Mouse (Mus musculus): ENCODE data around the gene Serpind1.

Serpind1 gene

DNA sequence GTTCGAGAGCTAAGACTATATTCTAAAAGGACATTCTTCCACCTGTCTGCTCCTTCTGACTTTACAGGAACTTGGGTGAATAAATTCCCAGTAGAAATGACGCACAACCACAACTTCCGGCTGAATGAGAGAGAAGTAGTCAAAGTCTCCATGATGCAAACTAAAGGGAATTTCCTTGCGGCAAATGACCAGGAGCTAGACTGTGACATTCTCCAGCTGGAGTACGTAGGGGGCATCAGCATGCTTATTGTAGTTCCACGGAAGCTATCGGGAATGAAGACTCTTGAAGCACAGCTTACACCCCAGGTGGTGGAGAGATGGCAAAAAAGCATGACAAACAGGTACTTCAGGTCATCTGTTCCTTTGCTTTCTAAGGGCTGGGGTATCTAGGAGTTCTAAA is 8.5 kb downstream of the Serpind1 start:
- POLR2A ChIA-PET: interaction anchor here in 3 of 4 experiments (0.5 to 1.3 kb wide), 5 partner anchors 9 to 112 kb away, joined by 3 to 5 read pairs (median 3); partner anchors contain the start of genes Crkl (in 1 of the 3) and Serpind1 (in 1 of the 3)
- CTCF ChIA-PET: no interaction called here

DNA sequence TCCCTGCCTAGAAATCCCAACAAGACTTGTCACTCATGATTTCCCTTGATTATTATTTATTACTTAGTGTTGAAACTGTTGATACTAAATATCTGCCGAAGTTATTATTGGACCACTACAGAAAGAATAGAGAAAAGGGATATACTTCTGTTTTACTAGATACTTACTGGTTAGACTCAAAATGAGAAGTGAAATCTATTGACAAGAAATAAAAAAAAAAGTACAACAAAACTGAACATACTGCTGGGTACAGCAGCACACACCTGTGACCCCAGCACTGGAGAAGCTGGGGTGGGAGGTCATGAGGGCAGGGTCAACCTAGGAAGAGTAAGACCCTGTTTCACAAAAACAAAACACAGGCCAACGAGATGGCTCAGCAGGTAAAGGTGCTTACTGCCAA is 9.5 kb downstream of the Serpind1 start:
- ChIA-PET CTCF (no interaction called here), POLR2A (interaction anchor here in 1 of 4 experiments (0.5 to 1.2 kb wide), 3 partner anchors 10 to 151 kb away, joined by 3 to 4 read pairs (median 3); partner anchors contain the start of gene Serpind1)

DNA sequence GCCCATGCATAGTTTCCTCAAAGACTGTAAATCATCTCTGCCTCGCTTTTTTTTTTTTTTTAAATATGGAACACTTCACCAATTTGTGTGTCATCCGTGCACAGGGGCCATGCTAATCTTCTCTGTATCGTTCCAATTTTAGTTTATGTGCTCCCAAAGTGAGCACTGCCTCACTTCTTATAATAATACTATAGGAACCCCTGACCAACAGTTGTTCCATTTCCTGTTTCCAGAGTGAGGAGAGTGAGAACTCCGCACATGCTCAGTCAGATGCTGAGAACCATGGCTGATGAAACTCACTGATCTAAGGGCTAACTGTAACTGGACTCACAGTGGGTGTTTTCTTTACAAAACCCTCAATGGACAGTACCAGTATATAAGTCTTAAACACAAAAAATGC is 10.7 kb downstream of the Serpind1 start:
- CTCF ChIA-PET: no interaction called here
- POLR2A ChIA-PET: no interaction called here

DNA sequence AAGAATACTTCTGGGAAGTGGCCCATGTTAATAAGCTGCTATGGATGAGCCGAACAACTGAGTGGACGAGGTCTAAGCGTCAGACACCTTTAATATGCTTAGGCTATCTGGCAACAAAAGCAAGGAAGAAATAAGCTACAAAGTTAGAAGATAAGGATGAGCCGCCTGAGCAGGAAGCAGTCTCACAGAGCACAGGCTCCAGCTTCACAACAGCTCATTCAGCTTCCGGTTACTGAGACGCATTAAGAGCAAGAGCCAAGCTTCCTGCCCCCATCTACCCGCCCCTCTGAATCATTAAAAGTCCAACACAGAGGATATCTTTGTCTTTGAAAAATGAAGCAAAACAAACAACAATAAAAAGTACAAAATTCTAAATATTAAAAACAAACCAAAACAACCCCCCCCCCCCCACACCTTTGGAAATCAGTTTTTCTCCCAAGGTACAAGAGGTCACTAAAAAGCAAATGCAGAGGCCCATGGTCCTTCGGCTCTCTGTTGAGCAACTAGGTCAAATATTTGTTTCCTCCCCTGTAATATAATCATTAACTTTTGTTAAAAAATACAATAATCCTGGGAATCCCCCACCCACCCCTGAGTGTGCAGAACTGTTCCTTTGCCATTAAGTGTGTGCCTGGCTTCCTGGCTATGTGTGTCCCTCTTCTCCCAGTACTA is 14.1 kb downstream of the Serpind1 start:
- ChIA-PET POLR2A (interaction anchor here in 1 of 4 experiments (0.6 to 0.8 kb wide), 4 partner anchors 25 to 129 kb away, joined by 3 to 7 read pairs (median 4); no protein-coding TSS in a partner anchor), CTCF (interaction anchor here in 2 of 4 experiments (0.6 to 1.3 kb wide), 3 partner anchors 21 to 1613 kb away, joined by 3 to 7 read pairs (median 5); no protein-coding TSS in a partner anchor)

DNA sequence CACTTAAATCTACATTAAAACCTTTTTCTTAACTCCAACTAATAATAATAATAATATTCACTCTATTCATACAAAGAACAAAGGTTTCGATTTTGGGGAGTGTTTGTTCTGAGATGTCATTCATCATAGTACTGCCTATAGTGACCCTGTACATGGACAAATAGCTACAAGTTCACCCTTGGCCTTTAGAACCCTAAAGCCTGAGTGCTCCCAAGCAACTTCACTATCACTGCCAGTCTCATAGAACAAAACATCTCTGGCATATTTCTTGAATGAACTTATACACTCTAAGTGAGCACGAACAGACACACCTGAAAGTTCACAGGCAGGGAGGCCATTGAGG is 14.6 kb downstream of the Serpind1 start:
- ChIA-PET POLR2A (interaction anchor here in 1 of 4 experiments (0.6 kb wide), 1 partner anchor 115 kb away, joined by 5 read pairs; no protein-coding TSS in a partner anchor), CTCF (no interaction called here)

DNA sequence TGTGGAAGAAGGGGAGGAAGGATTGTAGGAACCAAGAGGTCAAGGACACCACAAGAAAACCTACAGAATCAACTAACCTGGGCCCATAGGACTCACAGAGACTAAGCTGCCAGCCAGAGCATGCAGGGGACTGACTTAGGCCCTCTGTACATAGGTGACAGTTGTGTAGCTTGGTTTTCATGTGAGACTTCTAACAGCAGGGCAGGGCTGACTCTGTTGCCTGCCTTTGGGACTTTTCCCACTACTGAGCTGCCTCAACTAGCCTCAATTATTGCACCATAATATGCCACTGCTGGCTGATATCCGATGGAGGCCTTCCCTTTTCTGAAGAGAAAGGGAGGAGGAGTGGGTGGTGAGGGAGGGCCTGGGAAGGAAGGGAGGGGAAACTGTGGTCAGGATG is 15.6 kb downstream of the Serpind1 start:
- CTCF ChIA-PET: no interaction called here
- POLR2A ChIA-PET: interaction anchor here in 1 of 4 experiments (0.7 to 1.0 kb wide), 3 partner anchors 10 to 550 kb away, joined by 3 to 5 read pairs (median 4); no protein-coding TSS in a partner anchor

DNA sequence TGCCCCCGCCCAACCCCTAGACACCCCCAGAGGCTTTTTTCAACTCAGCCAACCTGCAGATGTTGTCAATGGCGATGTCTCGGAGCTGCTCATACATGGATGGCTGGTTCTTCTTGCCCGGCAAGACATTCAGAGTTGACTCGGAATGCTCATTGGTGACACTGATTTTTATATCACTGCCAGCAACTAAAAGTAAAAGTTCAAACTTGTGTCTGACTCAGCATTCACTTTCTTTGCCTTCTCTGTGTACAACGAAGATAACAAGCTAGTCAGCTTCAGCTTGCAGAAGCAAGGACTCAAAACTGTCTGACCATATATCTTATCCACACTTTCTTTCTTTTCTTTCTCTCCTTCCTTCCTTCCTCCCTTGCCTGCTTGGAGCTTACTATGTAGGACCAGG is 24.9 kb downstream of the Serpind1 start:
- POLR2A ChIA-PET: interaction anchor here in 2 of 4 experiments (0.6 to 1.6 kb wide), 6 partner anchors 9 to 397 kb away, joined by 3 to 6 read pairs (median 4); partner anchors contain the start of gene 2610318N02Rik (in 1 of the 2)
- CTCF ChIA-PET: interaction anchor here in 1 of 4 experiments (0.6 kb wide), 1 partner anchor 74 kb away, joined by 4 read pairs; no protein-coding TSS in a partner anchor

DNA sequence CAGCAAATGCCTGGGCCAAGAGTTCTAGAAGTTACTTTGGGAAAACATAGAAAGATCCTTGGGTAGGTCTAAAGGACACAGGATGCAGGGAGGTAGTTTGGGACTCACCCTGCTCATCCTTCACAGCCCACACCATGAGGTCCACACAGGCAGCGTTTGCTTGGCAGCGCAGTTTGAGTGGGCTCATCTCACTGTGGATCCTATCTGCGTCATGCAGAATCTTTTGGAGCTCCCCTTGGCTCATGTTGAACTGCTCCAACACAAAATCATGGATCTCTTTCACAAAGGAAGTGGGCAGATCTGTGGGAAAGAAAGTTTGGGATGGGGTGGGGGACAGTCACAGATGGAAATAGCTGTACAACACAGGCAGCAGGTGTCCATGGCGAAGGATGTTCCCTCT is 27.6 kb downstream of the Serpind1 start:
- POLR2A ChIA-PET: interaction anchor here in 1 of 4 experiments (1.5 kb wide), 1 partner anchor 13 kb away, joined by 5 read pairs; no protein-coding TSS in a partner anchor

DNA sequence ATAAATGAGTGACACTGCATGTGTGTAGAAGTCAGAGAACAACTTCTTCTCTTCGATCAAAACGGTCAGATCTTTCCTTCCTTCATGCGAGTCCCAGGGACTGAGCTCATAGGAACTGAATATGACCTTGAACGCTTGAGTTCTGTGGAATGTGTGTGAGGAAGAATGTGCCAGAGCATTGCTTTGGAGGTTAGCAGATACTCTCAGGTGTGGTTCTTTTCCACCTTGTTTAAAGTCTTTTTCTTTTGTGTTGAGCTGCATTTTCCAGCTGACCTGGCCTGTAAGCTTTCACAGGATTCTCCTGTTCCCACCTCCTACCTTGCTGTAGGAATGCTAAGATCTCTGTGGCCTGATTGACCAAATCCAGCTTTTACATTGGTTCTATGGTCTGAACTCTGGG is 51.1 kb downstream of the Serpind1 start:
- ChIA-PET CTCF (no interaction called here), POLR2A (interaction anchor here in 3 of 4 experiments (0.7 to 1.5 kb wide), 13 partner anchors 11 to 1573 kb away, joined by 3 to 5 read pairs (median 3); partner anchors contain the start of genes Crkl (in 1 of the 3) and Pi4ka (in 1 of the 3))

More for the DNA sequence above, 27.6 kb downstream of the Serpind1 start:
- CTCF ChIA-PET: no interaction called here

DNA sequence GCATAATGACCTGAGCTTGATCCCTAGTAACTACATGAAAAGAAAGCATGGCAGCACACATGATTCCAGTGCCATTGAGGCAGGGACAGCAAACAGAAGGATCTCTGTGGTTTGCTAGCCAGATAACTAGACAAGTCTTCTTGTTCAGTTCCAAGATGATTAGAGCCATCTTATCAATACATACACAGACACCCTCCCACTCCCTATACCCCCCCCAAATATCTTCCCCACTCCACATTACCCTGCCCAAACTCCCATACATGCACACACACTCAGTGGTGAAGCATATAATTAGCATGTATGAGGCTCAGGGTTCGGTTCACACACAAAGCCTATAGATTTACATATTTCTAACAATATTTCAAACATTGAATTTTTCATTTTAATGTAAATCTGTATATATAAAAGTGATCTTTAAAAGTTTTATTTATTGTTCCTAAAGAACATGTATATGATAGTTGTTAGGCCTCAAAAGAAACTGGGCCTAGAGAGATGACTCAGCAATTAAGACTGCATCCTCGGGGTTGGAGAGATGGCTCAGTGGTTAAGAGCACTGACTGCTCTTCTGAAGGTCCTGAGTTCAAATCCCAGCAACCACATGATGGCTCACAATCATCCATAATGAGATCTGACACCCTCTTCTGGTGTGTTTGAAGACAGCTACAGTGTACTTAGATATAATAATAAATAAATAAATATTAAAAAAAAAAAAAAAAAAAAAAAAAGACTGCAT is 52.6 kb downstream of the Serpind1 start:
- POLR2A ChIA-PET: no interaction called here
- CTCF ChIA-PET: no interaction called here

DNA sequence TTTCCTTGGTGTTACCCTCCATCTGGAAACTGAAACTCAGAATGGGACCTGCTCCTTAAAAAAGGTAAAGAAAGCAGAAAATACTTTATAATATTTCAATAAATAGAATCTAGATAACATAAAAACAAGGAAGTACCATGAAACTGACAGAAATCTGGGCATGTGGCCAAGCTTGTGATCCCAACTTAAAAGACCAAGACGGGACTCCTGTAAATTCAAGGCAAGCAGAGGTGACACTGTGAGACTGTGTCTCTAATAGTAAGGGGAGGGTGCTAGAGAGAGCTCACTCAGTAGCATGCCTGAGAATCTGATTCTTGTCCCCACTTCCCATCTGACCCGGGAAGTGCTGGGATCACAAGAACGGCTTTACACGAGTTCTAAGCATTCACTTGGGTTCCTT is 61.6 kb downstream of the Serpind1 start:
- ChIA-PET CTCF (interaction anchor here in 1 of 4 experiments (1.3 kb wide), 1 partner anchor 81 kb away, joined by 3 read pairs; no protein-coding TSS in a partner anchor), POLR2A (interaction anchor here in 2 of 4 experiments (0.8 to 1.1 kb wide), 2 partner anchors 11 to 12 kb away, joined by 3 read pairs; no protein-coding TSS in a partner anchor)
